15 mouse cellular contexts compared by ENCODE assay signal in the genomic region with DNA sequence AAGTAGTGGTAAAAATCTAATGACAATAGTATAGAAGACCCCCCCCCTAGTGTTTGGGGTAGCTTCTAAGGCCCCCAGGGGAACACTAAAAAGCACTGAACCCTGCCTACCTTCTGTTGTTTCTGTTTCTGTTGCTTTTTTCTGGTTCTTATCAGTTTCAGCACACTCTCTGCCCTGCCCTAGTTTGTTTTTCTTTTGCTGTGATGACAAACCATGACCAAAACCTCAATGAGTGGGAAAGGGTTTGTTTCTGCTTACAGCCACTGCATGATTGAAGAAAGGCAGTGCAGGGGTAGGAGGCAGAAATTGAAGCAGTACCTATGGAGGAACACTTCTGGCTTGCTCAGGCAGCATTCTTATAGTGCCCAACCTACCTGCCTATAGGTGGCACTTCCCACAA.
DNase-seq lines count a peak whose midpoint lies in the region; ATAC-seq lines count a peak whose summit lies in the region.
"Had no signal": no experiment of that assay in that cellular context is flagged by ENCODE, and none has a peak within 500 bp of the region (broad histone marks: within the 10 kb centered on the region; RNA-seq: fewer than 3 reads in every experiment).

No protein-coding gene starts in this region.

- H3K4me2 ChIP-seq in kidney, embryonic 15.5 days, result no peak overlapping the region
- H3K4me2 ChIP-seq: limb, embryonic 15.5 days; neural tube, embryonic 15.5 days had no signal

- no peaks in the 10 kb centered on the region for H3K9me3 ChIP-seq in kidney, embryonic 15.5 days (replicated peaks)
- H3K9me3 ChIP-seq: limb, embryonic 15.5 days; neural tube, embryonic 15.5 days had no signal

- intact Hi-C loops in left cerebral cortex, postnatal 10 days (cut with DNase I), result no loop called here

- H3K27ac ChIP-seq in kidney, embryonic 15.5 days, result no peak overlapping the region
- H3K27ac ChIP-seq: layer of hippocampus, adult 2 months; limb, embryonic 15.5 days; neural tube, embryonic 15.5 days had no signal

- no peaks in the 10 kb centered on the region for H3K36me3 ChIP-seq in kidney, embryonic 15.5 days
- H3K36me3 ChIP-seq: limb, embryonic 15.5 days; neural tube, embryonic 15.5 days had no signal

- H3K9ac ChIP-seq in kidney, embryonic 15.5 days, result no peak overlapping the region
- H3K9ac ChIP-seq: limb, embryonic 15.5 days; neural tube, embryonic 15.5 days had no signal

- H3K27me3 ChIP-seq in kidney, embryonic 15.5 days, result no peaks in the 10 kb centered on the region
- H3K27me3 ChIP-seq: CH12.LX; limb, embryonic 15.5 days; neural tube, embryonic 15.5 days had no signal

- no peak for DNase-seq in kidney, adult 9 months
- peak; percentile 6 for DNase-seq in T-cell, adult 2 months (ENCODE audit: low spot score)
- no peak for DNase-seq in left cerebral cortex, postnatal 10 days (ENCODE audit: extremely low spot score in 1 of 2, low spot score in 2 of 2)
- DNase-seq: adrenal gland, postnatal 14 days; cerebellum, adult 11-12 months; lung, postnatal 4 days; thymus, postnatal 4 days had no signal

- no peak overlapping the region for H3K4me3 ChIP-seq in kidney, embryonic 15.5 days (replicated peaks)
- H3K4me3 ChIP-seq: layer of hippocampus, adult 2 months; limb, embryonic 15.5 days; neural tube, embryonic 15.5 days had no signal

- ATAC-seq in kidney, embryonic 15.5 days (replicated peaks; ENCODE audit: low FRiP score), result peak; percentile 29; the same call in 1 of the 2 replicates
- peak; percentile 58 to 68; a peak in 3 of 4 replicates for ATAC-seq in hematopoietic stem cell, adult 5-6 weeks (replicated peaks in 1 of 2; ENCODE audit: insufficient read depth in 1 of 2, low FRiP score in 2 of 2, low TSS enrichment in 1 of 2, low read depth in 1 of 2, poor library complexity in 2 of 2, severe bottlenecking in 2 of 2)
- peak; percentile 74 for ATAC-seq in megakaryocyte-erythroid progenitor cell, adult 5-6 weeks (replicated peaks; ENCODE audit: low FRiP score, low TSS enrichment, poor library complexity, severe bottlenecking)
- ATAC-seq in activated CD4-positive, CD25-positive, alpha-beta regulatory T cell, adult 4 months, result no peak

- H3K4me1 ChIP-seq in kidney, embryonic 15.5 days, result no peaks in the 10 kb centered on the region
- H3K4me1 ChIP-seq: limb, embryonic 15.5 days; neural tube, embryonic 15.5 days had no signal
